Mouse (Mus musculus) c-Kit-positive CD71-negative TER-119-negative erythroid progenitor cells, embryonic 14.5 days (primary cell): ENCODE data around the gene Selenoh.

Source experiments
- DNase-seq: peaks from one replicate; pipeline ENCODE4 v3.0.0-alpha.2; 2013; ENCODE audit warnings: low read depth

The Selenoh gene

GRCm38 (mm10) chr2:84632001-84632400, 38.6 kb downstream of the Selenoh start:
- no peak for DNase-seq

- no peak for DNase-seq
Measured at GRCm38 (mm10) chr2:84627036-84627435, 43.5 kb downstream of the Selenoh start.

GRCm38 (mm10) chr2:84626366-84626975, 44.1 kb downstream of the Selenoh start:
- no peak for DNase-seq

- no peak for DNase-seq
Measured at GRCm38 (mm10) chr2:84624201-84624600, 46.4 kb downstream of the Selenoh start.

GRCm38 (mm10) chr2:84623428-84624119, 47.0 kb downstream of the Selenoh start:
- no peak for DNase-seq

GRCm38 (mm10) chr2:84622668-84623067, 47.9 kb downstream of the Selenoh start:
- DNase-seq, result no peak

- DNase-seq, result no peak
Measured at GRCm38 (mm10) chr2:84619646-84620340, 50.8 kb downstream of the Selenoh start.
